Mouse (Mus musculus) 3134 (cell line): ENCODE data around the gene Srrm4.

ENCODE experiments used
- DNase-seq: peaks from one replicate; pipeline ENCODE4 v3.0.0-alpha.2; 2011; ENCODE audit warnings: low spot score; ENCODE audit not compliant: insufficient read length; ENCODE audit errors: extremely low read depth

The Srrm4 gene

GRCm38 (mm10) chr5:116553868-116554267, 37.7 kb downstream of the Srrm4 start:
- no peak for DNase-seq

DNA sequence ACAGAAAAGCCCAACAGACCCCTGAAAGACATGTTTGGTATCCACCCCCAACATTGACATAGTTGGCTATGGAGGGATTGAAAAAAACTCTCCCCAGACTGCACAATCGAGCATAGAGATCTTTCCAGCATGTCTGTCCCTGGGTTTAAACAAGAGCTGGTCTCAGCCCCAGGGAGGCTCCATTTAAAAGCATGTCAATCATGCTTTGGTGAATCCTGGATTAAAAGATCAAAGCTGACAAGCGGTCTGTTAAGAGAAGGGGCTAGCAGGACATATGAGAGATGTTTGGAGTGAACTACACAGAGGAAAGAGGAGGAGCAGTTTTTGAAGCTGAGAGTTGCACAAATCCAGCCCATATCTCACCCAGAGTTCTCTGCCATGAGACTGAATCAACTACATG, 38.5 kb downstream of the Srrm4 start:
- DNase-seq: no peak

GRCm38 (mm10) chr5:116552584-116552983, 39.0 kb downstream of the Srrm4 start:
- DNase-seq: no peak

GRCm38 (mm10) chr5:116545746-116546145, 45.9 kb downstream of the Srrm4 start:
- no peak for DNase-seq

DNA sequence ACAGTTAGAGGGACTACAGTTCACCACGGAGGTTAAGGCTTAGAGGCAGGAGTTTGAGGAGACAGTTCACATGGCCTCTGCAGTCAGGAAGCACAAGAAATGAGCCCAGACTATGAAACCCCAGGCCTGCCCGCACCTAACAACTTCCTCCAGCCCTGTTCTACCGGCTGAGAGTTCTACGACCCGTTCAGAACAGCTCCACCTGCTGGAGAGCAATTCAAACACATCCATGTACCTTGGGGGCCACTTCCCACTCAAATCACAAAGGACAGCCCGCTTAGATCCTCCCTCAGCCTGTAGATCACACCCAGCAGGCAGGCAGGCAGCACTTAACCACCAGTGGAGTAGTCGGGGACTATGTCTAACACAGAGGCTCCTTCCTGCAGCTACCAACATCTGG, 49.3 kb downstream of the Srrm4 start:
- DNase-seq: no peak

DNA sequence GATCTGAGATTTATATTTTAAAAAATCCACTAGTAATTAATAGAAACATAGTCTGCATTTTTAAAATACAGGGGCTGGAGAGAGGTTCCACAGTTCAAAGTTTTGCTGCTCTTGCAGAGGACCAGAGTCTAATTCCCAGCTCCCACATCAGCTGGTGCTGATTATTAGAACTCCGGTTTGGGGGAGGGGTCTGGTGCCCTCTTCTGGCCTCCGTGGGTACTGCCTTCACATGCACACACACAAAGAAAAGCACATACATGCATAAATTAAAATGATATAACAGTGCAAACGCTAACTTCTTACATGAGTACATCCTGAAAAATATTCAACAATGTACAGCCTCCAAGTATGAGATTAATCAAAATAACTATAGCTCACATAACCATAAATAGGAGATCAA, 50.5 kb downstream of the Srrm4 start:
- no peak for DNase-seq

- DNase-seq: no peak
Measured at GRCm38 (mm10) chr5:116539360-116539759, 52.3 kb downstream of the Srrm4 start.

DNA sequence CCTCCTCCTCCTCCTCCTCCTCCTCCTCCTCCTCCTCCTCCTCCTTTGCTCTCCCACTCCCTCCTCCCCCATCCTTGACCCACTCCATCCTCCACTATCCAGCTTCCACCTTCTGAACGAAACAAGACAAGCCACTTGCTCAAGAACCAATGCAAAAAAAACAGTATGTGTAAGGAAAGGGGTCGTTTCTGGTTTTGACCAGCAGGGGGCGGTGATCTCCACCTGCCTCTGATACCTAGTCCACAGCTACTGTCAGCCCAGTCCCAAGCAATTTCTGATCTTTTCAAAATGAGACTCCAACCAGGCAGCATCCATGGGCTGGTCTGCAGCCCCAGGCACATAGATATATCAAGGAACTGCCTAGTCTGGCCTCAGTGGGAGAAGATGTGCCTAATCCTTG, 53.1 kb downstream of the Srrm4 start:
- DNase-seq: no peak

GRCm38 (mm10) chr5:116526324-116526723, 65.3 kb downstream of the Srrm4 start:
- no peak for DNase-seq

DNA sequence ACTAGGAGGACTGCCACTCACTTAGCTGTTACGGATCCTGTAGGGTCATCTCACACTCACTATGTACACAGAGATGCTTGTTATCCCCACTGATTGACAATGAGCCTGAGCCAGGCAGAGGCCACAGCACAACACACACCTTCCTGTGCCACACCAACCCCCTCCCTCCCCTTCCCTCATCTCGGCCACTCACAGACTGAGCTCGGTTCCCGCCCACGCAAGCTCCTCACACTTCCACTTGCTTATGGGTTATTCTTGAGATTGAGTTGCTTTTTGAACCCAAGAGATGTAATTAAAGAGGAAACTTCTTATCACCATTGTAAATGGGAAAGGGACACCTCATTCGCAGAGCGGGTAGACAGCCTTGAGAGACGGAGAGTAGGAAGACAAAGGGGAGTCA, 66.3 kb downstream of the Srrm4 start:
- no peak for DNase-seq

- no peak for DNase-seq
Measured at GRCm38 (mm10) chr5:116523553-116523952, 68.1 kb downstream of the Srrm4 start.

GRCm38 (mm10) chr5:116523079-116523478, 68.5 kb downstream of the Srrm4 start:
- no peak for DNase-seq

GRCm38 (mm10) chr5:116522273-116522672, 69.3 kb downstream of the Srrm4 start:
- no peak for DNase-seq

DNA sequence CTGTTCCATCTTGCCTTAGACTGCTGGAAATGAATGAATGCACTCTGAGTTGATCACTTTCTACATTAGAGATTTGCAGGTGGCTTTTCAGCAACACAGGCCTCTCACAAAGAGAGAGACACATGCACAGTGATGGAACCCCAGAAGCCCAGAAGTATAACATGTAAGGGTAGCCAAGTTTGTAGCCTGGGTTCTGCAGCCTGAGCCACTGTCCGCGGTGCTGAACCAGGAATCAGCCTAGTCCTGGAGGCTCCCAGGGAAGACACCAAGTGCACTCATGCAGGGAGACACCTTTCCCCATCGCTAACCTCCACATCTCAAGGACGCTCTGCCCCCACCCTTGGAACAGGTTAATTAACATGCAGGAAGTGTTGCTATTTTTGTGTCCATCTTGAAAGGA, 73.6 kb downstream of the Srrm4 start:
- no peak for DNase-seq

DNA sequence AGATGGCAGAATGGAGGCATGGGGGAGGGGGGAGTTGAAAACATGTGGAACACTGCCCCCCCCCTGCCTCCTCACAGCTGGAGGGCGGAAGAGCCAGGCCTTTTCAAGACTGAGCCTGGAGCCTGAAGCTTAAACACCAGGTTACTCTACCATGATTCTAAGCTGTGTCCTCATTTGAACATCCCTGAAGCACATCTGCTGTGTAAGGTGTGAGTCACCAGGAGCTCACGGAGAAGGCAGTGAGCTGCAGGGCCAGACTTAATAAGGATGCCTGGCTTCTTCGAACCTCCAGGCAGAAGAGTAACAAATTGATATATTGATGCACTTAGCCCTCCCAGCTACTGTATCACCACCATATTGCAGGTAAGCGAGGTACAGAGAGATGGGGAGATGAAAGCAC, 79.5 kb downstream of the Srrm4 start:
- DNase-seq: no peak

- DNase-seq: no peak
Measured at GRCm38 (mm10) chr5:116510229-116510628, 81.4 kb downstream of the Srrm4 start.

GRCm38 (mm10) chr5:116501342-116501741, 90.3 kb downstream of the Srrm4 start:
- no peak for DNase-seq

DNA sequence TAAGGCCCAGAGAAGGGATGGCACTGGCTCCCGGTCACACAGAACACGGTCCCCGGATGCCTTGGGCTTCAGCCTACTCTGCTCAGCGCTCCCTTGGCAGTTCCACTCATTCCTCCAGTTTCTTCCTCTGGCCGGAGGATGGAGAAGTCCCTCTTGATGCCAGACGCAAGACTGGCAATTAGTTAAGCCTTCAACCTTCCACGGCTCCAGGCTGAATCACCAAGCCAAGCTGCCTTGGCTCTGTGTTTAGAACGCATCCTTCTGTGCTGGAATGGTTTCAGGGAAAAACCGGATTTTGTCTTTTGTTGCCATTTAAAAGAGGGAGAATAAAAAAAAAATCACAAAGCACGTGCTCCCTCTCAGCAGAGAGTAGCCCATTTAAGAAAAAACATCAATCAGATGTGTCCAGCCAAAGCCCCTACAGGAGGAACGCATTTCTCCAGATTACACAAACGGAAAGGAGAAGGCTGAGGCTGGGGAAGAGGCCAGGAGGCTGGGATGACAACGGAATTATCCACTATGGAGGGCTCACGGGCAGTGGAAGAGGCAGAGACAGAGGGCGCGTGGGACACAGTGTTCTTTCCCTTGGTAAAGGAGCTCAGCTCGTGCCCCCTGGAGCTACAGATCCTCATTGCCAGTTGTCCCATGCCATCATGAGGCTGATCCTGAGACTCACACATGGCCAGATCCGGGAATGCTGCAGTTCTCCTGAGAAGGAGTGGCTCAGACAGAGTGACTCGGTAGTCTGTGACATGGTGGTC, 92.6 kb downstream of the Srrm4 start:
- DNase-seq: no peak

- no peak for DNase-seq
Measured at GRCm38 (mm10) chr5:116497866-116498265, 93.8 kb downstream of the Srrm4 start.

GRCm38 (mm10) chr5:116497205-116497604, 94.4 kb downstream of the Srrm4 start:
- no peak for DNase-seq

DNA sequence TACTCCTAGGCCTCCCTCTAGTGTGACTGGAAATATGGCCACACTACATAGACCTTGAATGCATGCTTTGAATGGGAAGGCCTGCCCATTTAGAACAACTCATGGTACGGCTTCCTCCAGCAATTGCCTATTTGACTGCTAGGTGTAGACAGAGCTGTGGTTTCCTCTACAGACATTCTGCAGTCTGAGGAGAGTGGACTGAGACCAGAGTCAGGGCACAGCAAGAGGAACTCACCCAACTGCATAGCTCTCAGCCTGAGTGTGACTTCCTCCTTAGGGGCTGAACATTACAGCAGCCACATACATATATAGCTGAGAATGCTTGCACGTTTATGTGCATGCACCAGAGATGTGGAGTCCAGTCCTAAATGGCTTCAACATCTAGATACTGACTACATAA, 94.9 kb downstream of the Srrm4 start:
- no peak for DNase-seq

GRCm38 (mm10) chr5:116495466-116495865, 96.2 kb downstream of the Srrm4 start:
- DNase-seq: no peak

DNA sequence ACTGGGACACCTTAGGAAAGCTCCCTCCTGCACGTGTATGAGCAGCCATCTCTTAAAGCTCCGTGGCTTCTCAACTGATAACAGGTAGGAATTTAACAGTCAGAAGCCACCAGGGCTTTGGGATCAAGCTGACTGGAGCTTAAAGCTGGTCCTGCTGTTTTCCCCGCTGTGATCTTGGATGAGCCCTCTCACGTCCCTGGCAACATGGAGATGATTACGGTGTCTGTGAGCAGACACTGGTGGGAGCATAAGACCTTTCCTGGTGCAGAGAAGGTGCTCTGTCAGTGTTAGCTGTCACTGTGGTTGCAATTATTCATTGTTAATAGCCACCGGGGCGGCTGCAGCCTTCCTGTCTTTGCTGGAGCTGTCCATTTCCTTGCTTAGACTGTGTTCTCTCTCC, 97.2 kb downstream of the Srrm4 start:
- no peak for DNase-seq
